17 mouse cellular contexts compared by ENCODE assay signal in genomic region chr11:89915795-89916194, GRCm38 (mm10).
DNase-seq lines count a peak whose midpoint lies in the region; TF ChIP-seq lines count a peak whose summit lies in the region.
"Had no signal": no experiment of that assay in that cellular context is flagged by ENCODE, and none has a peak within 500 bp of the region (broad histone marks: within the 10 kb centered on the region; RNA-seq: fewer than 3 reads in every experiment).

No protein-coding gene starts in this region.

- no peaks in the 10 kb centered on the region for H3K9me3 ChIP-seq in MEL (replicated peaks; ENCODE audit: insufficient read depth, low read length)
- H3K9me3 ChIP-seq: G1E had no signal

- H3K9ac ChIP-seq in MEL (ENCODE audit: control insufficient read depth, low read depth, low read length, poor library complexity, severe bottlenecking), result no peak overlapping the region

- no peak overlapping the region for H3K27ac ChIP-seq in MEL (ENCODE audit: control insufficient read depth, low read depth, low read length)

- TF ChIP-seq RAD21 in MEL (IDR thresholded peaks at IDR 0.05; ENCODE audit: low read depth, low read length), result no peak

- TF ChIP-seq CTCF in MEL (IDR thresholded peaks at IDR 0.05 in 2 of 3, conservative IDR thresholded peaks at IDR 0.05 in 1 of 3; ENCODE audit: control insufficient read depth in 1 of 3, insufficient read depth in 1 of 3, low read depth in 2 of 3, low read length in 3 of 3, poor library complexity in 1 of 3, severe bottlenecking in 1 of 3), result no peak

- peaks cover 0 to 6% of the 10 kb centered on the region in 2 experiments; a peak in 2 of 4 replicates for H3K36me3 ChIP-seq in MEL (ENCODE audit: control insufficient read depth in 1 of 2, insufficient read depth in 2 of 2, low read length in 2 of 2)
- H3K36me3 ChIP-seq: G1E had no signal

- no peaks in the 10 kb centered on the region for H3K79me2 ChIP-seq in MEL (ENCODE audit: control insufficient read depth, insufficient read depth, low read length, poor library complexity)

- TF ChIP-seq POLR2A in MEL (IDR thresholded peaks at IDR 0.05; ENCODE audit: control insufficient read depth in 1 of 2, insufficient read depth in 1 of 2, low read depth in 1 of 2, low read length in 2 of 2, poor library complexity in 1 of 2), result no peak

- TF ChIP-seq EP300 in MEL (IDR thresholded peaks at IDR 0.05; ENCODE audit: low read depth in 1 of 2, low read length in 2 of 2), result peak; percentile 39 to 59

- H3K27me3 ChIP-seq in MEL (ENCODE audit: control insufficient read depth in 1 of 2, insufficient read depth in 2 of 2, low read length in 2 of 2), result no peaks in the 10 kb centered on the region

- H3K4me3 ChIP-seq in MEL (ENCODE audit: control insufficient read depth in 1 of 2, insufficient read depth in 1 of 2, low read depth in 2 of 2, low read length in 2 of 2), result no peak overlapping the region

- DNase-seq in MEL (ENCODE audit: low read depth, low spot score) (peak; percentile 73), MEL-GATA-1-ER (ENCODE audit: extremely low read depth, low read depth) (peak; percentile 54)
- DNase-seq in right cerebral cortex, postnatal 10 days (ENCODE audit: low spot score in 2 of 2), result no peak
- DNase-seq in left cerebral cortex, adult 9 months (ENCODE audit: low spot score in 2 of 2), result no peak
- DNase-seq: adrenal gland, adult 2 months; adrenal gland, adult 8-10 months; adrenal gland, postnatal 10 days; adrenal gland, postnatal 14 days; adrenal gland, postnatal 25 days; adrenal gland, postnatal 36 days; B cell, adult 2 months; cerebellum, adult 11 months; cerebellum, adult 11-12 months; cerebellum, adult 18-20 months; cerebellum, adult 2 months; cerebellum, adult 8-10 months had no signal

- H3K4me1 ChIP-seq in MEL (ENCODE audit: control insufficient read depth in 1 of 2, insufficient read depth in 2 of 2, low read length in 2 of 2), result no peaks in the 10 kb centered on the region; a peak in 1 of 4 replicates

TF ChIP-seq in MEL, 35 proteins besides CTCF, POLR2A, EP300 and RAD21:
- TF ChIP-seq MYC (IDR thresholded peaks at IDR 0.05; ENCODE audit: low read depth, low read length) (peak; percentile 61; the same call in 1 of the 2 replicates), TAL1 (IDR thresholded peaks at IDR 0.05; ENCODE audit: low read length) (peak; percentile 50), ETS1 (IDR thresholded peaks at IDR 0.05; ENCODE audit: low read depth, low read length) (no peak), GATA1 (IDR thresholded peaks at IDR 0.05; ENCODE audit: low read depth, low read length) (peak; percentile 68), TCF12 (IDR thresholded peaks at IDR 0.05; ENCODE audit: low read depth, low read length) (peak; percentile 47; the same call in 1 of the 2 replicates), NRF1 (IDR thresholded peaks at IDR 0.05; ENCODE audit: insufficient read depth, low read depth, low read length, poor library complexity, severe bottlenecking) (0 out of 2 replicates have a peak, but pooled peaks have one; percentile 34), ZMIZ1 (IDR thresholded peaks at IDR 0.05; ENCODE audit: low read depth, low read length) (no peak)

Comparison
In these comparisons a context has a peak if more than half of its experiments do, and no peak if none do; other contexts are left out.
1. DNase-seq: peak in MEL (single experiment) and MEL-GATA-1-ER (single experiment); none in right cerebral cortex, postnatal 10 days (0 of 2) and left cerebral cortex, adult 9 months (0 of 2).